Mouse (Mus musculus): Measurements from ENCODE around the gene Hdgfl1. TPM values are rescaled to one million over a fixed set of nuclear protein-coding genes. Genes with fewer than 3 reads are reported as not detected.

Hdgfl1 gene
- polyA plus RNA-seq, 1 experiment from 2014 or later: not detected

GRCm38 (mm10) chr13:26720917-26721316 is 49.0 kb downstream of the Hdgfl1 start:
- no peak overlapping the region for H3K9ac ChIP-seq (replicated peaks)
- no peaks in the 10 kb centered on the region for H3K9me3 ChIP-seq
- no peak for ATAC-seq (replicated peaks)
- H3K27me3 ChIP-seq: no peaks in the 10 kb centered on the region
- no peak overlapping the region for H3K4me3 ChIP-seq
- no peak overlapping the region for H3K4me2 ChIP-seq (replicated peaks)
- WGBS: 80% methylated on average over 1 of the region's 1 CpGs
- no peak overlapping the region for H3K27ac ChIP-seq (replicated peaks)
- H3K36me3 ChIP-seq: no peaks in the 10 kb centered on the region
- no peaks in the 10 kb centered on the region for H3K4me1 ChIP-seq

- H3K36me3 ChIP-seq: no peaks in the 10 kb centered on the region
- no peak for ATAC-seq (replicated peaks)
- no peak overlapping the region for H3K4me3 ChIP-seq
- H3K4me1 ChIP-seq: no peaks in the 10 kb centered on the region
- H3K4me2 ChIP-seq (replicated peaks): no peak overlapping the region
- H3K9me3 ChIP-seq: no peaks in the 10 kb centered on the region
- no peak overlapping the region for H3K9ac ChIP-seq (replicated peaks)
- WGBS: 83% methylated on average over 5 of the region's 5 CpGs
- H3K27me3 ChIP-seq: no peaks in the 10 kb centered on the region
- no peak overlapping the region for H3K27ac ChIP-seq (replicated peaks)
Observed at GRCm38 (mm10) chr13:26719146-26719715, 50.7 kb downstream of the Hdgfl1 start.

Data from forebrain, embryonic 15.5 days (tissue).